Mouse (Mus musculus) MEL-GATA-1-ER (cell line): ENCODE measurements around the gene Gsdma3.
A peak's percentile ranks its signal among the peaks of the same experiment; 100 is the strongest.
"Not testable (repeated sequence)": the region's sequence is repeated elsewhere in the genome, so short reads cannot be mapped to it uniquely, and the experiment has no call there.

Source experiments
- DNase-seq: peaks from one replicate; pipeline ENCODE4 v3.0.0-alpha.2; 2012; ENCODE audit warnings: low read depth; ENCODE audit errors: extremely low read depth

Gene Gsdma3

GRCm38 (mm10) chr11:98668984-98669383, 42.8 kb downstream of the Gsdma3 start:
- DNase-seq: no peak

- no peak for DNase-seq
Measured at GRCm38 (mm10) chr11:98671284-98671815, 45.2 kb downstream of the Gsdma3 start.

- no peak for DNase-seq
Measured at GRCm38 (mm10) chr11:98671857-98672256, 45.7 kb downstream of the Gsdma3 start.

GRCm38 (mm10) chr11:98672482-98672881, 46.3 kb downstream of the Gsdma3 start:
- DNase-seq: no peak

GRCm38 (mm10) chr11:98673136-98673535, 47.0 kb downstream of the Gsdma3 start:
- not testable (repeated sequence) for DNase-seq

GRCm38 (mm10) chr11:98675829-98676363, 49.7 kb downstream of the Gsdma3 start:
- peak; percentile 58 for DNase-seq

GRCm38 (mm10) chr11:98680023-98680422, 53.9 kb downstream of the Gsdma3 start:
- DNase-seq: no peak

- not testable (repeated sequence) for DNase-seq
Measured at GRCm38 (mm10) chr11:98680595-98680994, 54.4 kb downstream of the Gsdma3 start.

- DNase-seq: no peak
Measured at GRCm38 (mm10) chr11:98681186-98681585, 55.0 kb downstream of the Gsdma3 start.

- peak; percentile 96 for DNase-seq
Measured at GRCm38 (mm10) chr11:98681786-98682745, 55.9 kb downstream of the Gsdma3 start, which contains the start of gene Psmd3. Psmd3 (plus strand) TSS chr11:98682554.

GRCm38 (mm10) chr11:98682811-98683210, 56.7 kb downstream of the Gsdma3 start:
- DNase-seq: no peak

GRCm38 (mm10) chr11:98685642-98686041, 59.5 kb downstream of the Gsdma3 start:
- no peak for DNase-seq

- DNase-seq: no peak
Measured at GRCm38 (mm10) chr11:98686976-98687375, 60.8 kb downstream of the Gsdma3 start.
